Mouse (Mus musculus) C2C12 (cell line): ENCODE measurements around the gene Hebp1.

ENCODE experiments used
- CEBPB ChIP-seq: IDR thresholded peaks from one replicate; pipeline ENCODE4 v1.6.1; 2011; ENCODE audit warnings: low read depth, mild to moderate bottlenecking, control low read depth, moderate library complexity
- CTCF ChIP-seq: IDR thresholded peaks from one replicate; pipeline ENCODE4 v1.5.1; 2011; ENCODE audit not compliant: control insufficient read depth, insufficient read depth, insufficient read length
- MAX ChIP-seq: IDR thresholded peaks from one replicate; pipeline ENCODE4 v1.6.1; 2011; ENCODE audit warnings: mild to moderate bottlenecking, control low read depth
- MYOG ChIP-seq: IDR thresholded peaks from one replicate; pipeline ENCODE4 v1.6.1; 2011; ENCODE audit not compliant: control insufficient read depth, insufficient read length; ENCODE audit errors: extremely low read depth
- USF1 ChIP-seq: IDR thresholded peaks from one replicate; pipeline ENCODE4 v1.6.1; 2011; ENCODE audit warnings: low read depth, mild to moderate bottlenecking, control low read depth, moderate library complexity

- TF ChIP-seq CTCF, result no peak
- no peak for TF ChIP-seq MAX
- no peak for TF ChIP-seq USF1
- no peak for TF ChIP-seq MYOG
- TF ChIP-seq CEBPB, result no peak
These were observed 48.6 kb downstream of the Hebp1 start for GRCm38 (mm10) chr6:135149175-135149574.
